Mouse (Mus musculus) layer of hippocampus, adult 9-10 months (tissue): Measurements from ENCODE around the gene Gm49387.
"Not testable (repeated sequence)": the region's sequence is repeated elsewhere in the genome, so short reads cannot be mapped to it uniquely, and the experiment has no call there.

Experiments used
- DNase-seq: peaks from one replicate; pipeline ENCODE4 v3.0.0; 2022; ENCODE audit warnings: low spot score

The Gm49387 gene

GRCm38 (mm10) chr14:31640890-31641505 is 320 bp upstream of the Gm49387 start, which contains the start of the genes Btd and Hacl1:
Gene Btd, plus strand, starts transcription at chr14:31641028.
Gene Hacl1, minus strand, starts transcription at chr14:31641286.
- no peak for DNase-seq

- DNase-seq = no peak
These were observed 10.0 kb downstream of the Gm49387 start for GRCm38 (mm10) chr14:31630677-31631076.

GRCm38 (mm10) chr14:31622748-31623147 is 17.9 kb downstream of the Gm49387 start:
- DNase-seq = no peak

- DNase-seq = no peak
These were observed 20.0 kb downstream of the Gm49387 start for GRCm38 (mm10) chr14:31620591-31621223.

- no peak for DNase-seq
These were observed 22.7 kb downstream of the Gm49387 start for GRCm38 (mm10) chr14:31617997-31618396.

- DNase-seq = no peak
These were observed 23.5 kb downstream of the Gm49387 start for GRCm38 (mm10) chr14:31617204-31617603.

GRCm38 (mm10) chr14:31613671-31614070 is 27.0 kb downstream of the Gm49387 start:
- no peak for DNase-seq

- DNase-seq = no peak
These were observed 28.7 kb downstream of the Gm49387 start for GRCm38 (mm10) chr14:31611986-31612385.

- DNase-seq = no peak
These were observed 35.2 kb downstream of the Gm49387 start for GRCm38 (mm10) chr14:31605514-31605913.

- no peak for DNase-seq
These were observed 35.8 kb downstream of the Gm49387 start for GRCm38 (mm10) chr14:31604916-31605315.

- not testable (repeated sequence) for DNase-seq
These were observed 38.1 kb downstream of the Gm49387 start for GRCm38 (mm10) chr14:31602616-31602979.

GRCm38 (mm10) chr14:31601908-31602615 is 38.6 kb downstream of the Gm49387 start:
- no peak for DNase-seq

GRCm38 (mm10) chr14:31597446-31597845 is 43.2 kb downstream of the Gm49387 start:
- no peak for DNase-seq

GRCm38 (mm10) chr14:31596408-31596807 is 44.3 kb downstream of the Gm49387 start:
- DNase-seq = no peak

- DNase-seq = no peak
These were observed 46.0 kb downstream of the Gm49387 start for GRCm38 (mm10) chr14:31594693-31595092.

GRCm38 (mm10) chr14:31593036-31593435 is 47.6 kb downstream of the Gm49387 start:
- DNase-seq = no peak

- no peak for DNase-seq
These were observed 49.4 kb downstream of the Gm49387 start, which contains the start of gene Colq for GRCm38 (mm10) chr14:31591243-31591642. Gene Colq, minus strand, starts transcription at chr14:31591343.

- no peak for DNase-seq
These were observed 54.2 kb downstream of the Gm49387 start for GRCm38 (mm10) chr14:31586451-31586850.

GRCm38 (mm10) chr14:31583082-31583481 is 57.6 kb downstream of the Gm49387 start:
- no peak for DNase-seq

- no peak for DNase-seq
These were observed 62.5 kb downstream of the Gm49387 start for GRCm38 (mm10) chr14:31577966-31578735.

- DNase-seq = no peak
These were observed 63.6 kb downstream of the Gm49387 start for GRCm38 (mm10) chr14:31576846-31577697.
